ENCODE assay signal across 25 mouse cellular contexts in genomic region chr7:111999376-111999775, GRCm38 (mm10). TPM values are rescaled to one million over a fixed set of nuclear protein-coding genes. Genes with fewer than 3 reads are reported as not detected.
DNase-seq lines count a peak whose midpoint lies in the region; ATAC-seq and TF ChIP-seq lines count a peak whose summit lies in the region.
"Had no signal": no experiment of that assay in that cellular context is flagged by ENCODE, and none has a peak within 500 bp of the region (broad histone marks: within the 10 kb centered on the region; RNA-seq: fewer than 3 reads in every experiment).

No protein-coding gene starts in this region.

- TF ChIP-seq CTCF in gastrocnemius, adult 2 months (IDR thresholded peaks at IDR 0.05) = no peak

- H3K4me3 ChIP-seq in gastrocnemius, adult 2 months = no peak overlapping the region
- H3K4me3 ChIP-seq: embryonic facial prominence, embryonic 10.5 days; embryonic facial prominence, embryonic 13.5 days; erythroblast, embryonic 14.5 days; forebrain, embryonic 12.5 days; forebrain, embryonic 15.5 days; heart, adult 2 months; heart, embryonic 10.5 days; hindbrain, embryonic 12.5 days; hindbrain, embryonic 15.5 days had no signal

- peak overlapping the region; percentile 25; the same call in 1 of the 2 replicates for H3K27ac ChIP-seq in gastrocnemius, adult 2 months
- H3K27ac ChIP-seq: embryonic facial prominence, embryonic 10.5 days; embryonic facial prominence, embryonic 13.5 days; forebrain, embryonic 12.5 days; forebrain, embryonic 15.5 days; heart, adult 2 months; heart, embryonic 10.5 days; hindbrain, embryonic 12.5 days; hindbrain, embryonic 15.5 days had no signal

- ATAC-seq in granulocyte monocyte progenitor cell, adult 5-6 weeks (replicated peaks; ENCODE audit: poor library complexity, severe bottlenecking) = peak; percentile 52
- peak; percentile 50; the same call in 1 of the 2 replicates for ATAC-seq in megakaryocyte progenitor cell, adult 5-6 weeks (replicated peaks; ENCODE audit: poor library complexity)
- ATAC-seq: forebrain, embryonic 15.5 days; Patski had no signal

- no peak for DNase-seq in gastrocnemius, adult 2 months
- DNase-seq in gastrocnemius, postnatal 14 days = no peak
- DNase-seq in A20 (ENCODE audit: low read depth, low spot score) = peak; percentile 37
- no peak for DNase-seq in thymus, postnatal 36 days
- no peak for DNase-seq in spleen, postnatal 36 days (ENCODE audit: low spot score in 2 of 2)
- DNase-seq in cerebellum, adult 18-20 months = no peak
- DNase-seq: adrenal gland, postnatal 14 days; B cell, adult 2 months; cerebellum, adult 11-12 months; cerebellum, adult 9-11 months; cerebellum, postnatal 25 days; embryo, embryonic 11 days; gastrocnemius, postnatal 10 days; heart, adult 2 months had no signal

- intact Hi-C loops in gastrocnemius, adult 2 months (cut with DNase I) = no loop called here
- intact Hi-C loops in gastrocnemius, postnatal 14 days (cut with DNase I; ENCODE audit: low total_unique reads) = no loop called here

RNA-seq across cellular contexts. Expression of gene Usp47, which starts 23.9 kb away (rescaled TPM):
- 100 to 1,000 TPM; 209 to 221 TPM for total RNA-seq in gastrocnemius, adult 2 months (2021)
- 100 to 1,000 TPM; 123 to 126 TPM for total RNA-seq in gastrocnemius, postnatal 14 days (2021)
- 49.8 and 52.5 TPM in 2 replicates for total RNA-seq in granulocyte monocyte progenitor cell, adult 5-6 weeks (2014; fragmentation: Nextera tagmentation)
- total RNA-seq in granulocyte monocyte progenitor cell, adult 5-6 weeks (2017) = 125 and 135 TPM in 2 replicates
- total RNA-seq in megakaryocyte progenitor cell, adult 5-6 weeks (2015) = 58.0 and 58.5 TPM in 2 replicates
- total RNA-seq in megakaryocyte progenitor cell, adult 5-6 weeks (2017) = 112 and 133 TPM in 2 replicates
